Mouse (Mus musculus) bone marrow macrophage, adult 2 months (primary cell): ENCODE results near the gene Nit2. TPM values are rescaled to one million over a fixed set of nuclear protein-coding genes. Genes with fewer than 3 reads are reported as not detected.

ENCODE experiments used
- H3K27ac ChIP-seq: 2 replicates; pipeline ENCODE4 v1.5.1; 2012; ENCODE audit warnings: low read depth, low read length; ENCODE audit not compliant: insufficient read depth
- H3K4me1 ChIP-seq: 2 replicates; pipeline ENCODE4 v1.6.1; 2012; ENCODE audit warnings: low read length; ENCODE audit not compliant: control insufficient read depth, insufficient read depth
- H3K4me3 ChIP-seq: 2 replicates; pipeline ENCODE4 v1.5.1; 2012; ENCODE audit warnings: mild to moderate bottlenecking, low read length, moderate library complexity; ENCODE audit not compliant: insufficient read depth
- CTCF ChIP-seq: IDR thresholded peaks from 2 replicates; pipeline ENCODE4 v1.5.1; 2012; ENCODE audit warnings: low read depth, mild to moderate bottlenecking, low read length, moderate library complexity
- POLR2A ChIP-seq: IDR thresholded peaks from 2 replicates; pipeline ENCODE4 v1.6.1; 2012; ENCODE audit warnings: mild to moderate bottlenecking, low read depth, low read length, borderline replicate concordance
- polyA plus RNA-seq: library from polyadenylated mRNA; stranded (reverse); fragments of >200 nt; gene quantifications from 2 replicates; pipeline ENCODE4 v1.2.4, GENCODE M21; 2012; ENCODE audit not compliant: missing spikeins, insufficient read depth, insufficient read length

The Nit2 gene
- polyA plus RNA-seq: 30.5 and 37.8 TPM in 2 replicates

DNA sequence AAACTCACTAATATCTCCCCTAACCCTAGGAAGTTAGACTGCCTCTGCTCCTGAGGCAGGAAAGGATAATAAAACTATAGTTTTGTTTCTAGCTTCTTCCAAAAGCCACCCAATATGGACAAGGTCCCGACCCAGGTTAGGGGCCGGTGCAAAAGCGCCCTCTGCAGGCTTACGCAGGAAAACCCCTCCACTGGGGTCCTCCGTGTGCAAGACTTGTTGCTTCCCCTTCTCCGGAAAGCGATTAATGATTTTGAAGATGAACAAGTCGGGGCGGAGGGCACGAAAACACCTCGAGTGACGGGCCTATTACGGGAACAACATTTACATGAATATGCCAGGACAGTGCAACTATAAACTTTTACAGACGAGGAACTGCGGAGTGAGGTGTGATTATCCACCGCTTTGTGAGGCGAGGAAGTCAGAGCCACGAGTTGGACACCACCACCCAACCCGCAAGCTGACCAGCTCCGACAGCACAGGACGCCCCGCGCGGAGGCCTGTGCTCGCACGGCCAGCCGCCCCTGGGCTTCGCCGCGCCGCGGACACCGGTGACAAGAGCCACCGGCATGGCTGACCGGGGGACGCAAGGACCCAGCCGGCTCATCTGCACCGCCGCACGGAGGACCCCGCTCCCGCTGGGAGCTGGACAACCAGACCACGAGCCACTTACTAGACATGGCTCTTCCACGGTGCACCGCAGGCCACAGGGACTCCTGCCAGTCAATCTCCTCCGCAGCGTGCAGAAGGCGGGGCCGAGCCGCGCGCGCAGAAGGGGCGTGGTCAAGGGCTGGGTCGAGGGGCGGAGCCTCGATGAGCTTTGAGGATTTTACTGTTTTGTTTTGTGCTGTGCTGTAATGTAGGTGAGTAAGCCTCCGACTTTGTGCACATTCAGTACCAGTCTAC is at the start of gene Nit2:
Gene Nit2 (minus strand): TSS at position 731 of the 903 bp plus-strand sequence.
- H3K4me1 ChIP-seq: peaks cover 16% of the 10 kb centered on the region
- TF ChIP-seq POLR2A (no peak), CTCF (peak; percentile 95)
- H3K4me3 ChIP-seq: peak within 1 kb of the TSS; percentile 82

DNA sequence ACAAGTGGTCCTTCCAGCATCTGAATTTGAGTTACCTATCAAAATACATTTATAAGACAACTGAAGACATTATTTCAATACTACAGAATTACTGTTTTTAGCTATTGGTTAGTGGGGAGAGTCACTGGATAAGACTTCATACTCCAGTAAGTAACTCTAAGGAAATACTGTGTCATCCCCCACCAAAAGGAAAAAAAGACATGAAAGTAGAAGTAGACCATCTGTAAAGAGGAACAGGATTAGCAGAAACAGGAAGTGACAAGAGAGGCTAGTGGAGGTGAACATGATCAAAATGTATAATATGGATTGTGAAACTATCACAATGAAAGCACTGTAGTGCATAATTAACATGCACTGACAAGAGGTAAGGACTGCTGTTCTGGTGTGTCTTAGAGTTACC is 48.8 kb upstream of the Nit2 start:
- H3K4me3 ChIP-seq: no peak overlapping the region
- no peak for TF ChIP-seq POLR2A
- no peak for TF ChIP-seq CTCF
- H3K27ac ChIP-seq: peak overlapping the region; percentile 97
- peaks cover 44% of the 10 kb centered on the region for H3K4me1 ChIP-seq

More for the DNA sequence above, at the start of gene Nit2:
- peak within 1 kb of the TSS; percentile 65 for H3K27ac ChIP-seq

DNA sequence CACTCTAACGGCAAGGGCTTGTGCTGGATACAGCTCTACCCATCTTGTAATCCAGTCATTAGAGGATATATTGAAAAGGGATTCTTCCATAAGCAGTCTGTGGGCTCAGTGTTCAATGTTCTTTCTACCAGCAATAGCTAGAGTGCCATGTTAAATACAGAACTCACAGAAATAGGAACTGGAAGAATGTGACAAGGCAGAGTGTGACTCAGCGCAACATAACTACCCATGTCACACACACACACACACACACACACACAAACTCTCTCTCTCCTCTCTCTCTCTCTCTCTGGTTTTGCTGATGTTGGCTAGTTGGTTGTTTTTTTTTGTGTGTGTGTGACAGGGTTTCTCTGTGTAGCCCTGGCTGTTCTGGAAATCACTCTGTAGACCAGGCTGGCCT is 43.9 kb upstream of the Nit2 start:
- H3K27ac ChIP-seq: peak overlapping the region; percentile 94
- no peak overlapping the region for H3K4me3 ChIP-seq
- TF ChIP-seq CTCF: no peak
- TF ChIP-seq POLR2A: no peak
- H3K4me1 ChIP-seq: peaks cover 35% of the 10 kb centered on the region

DNA sequence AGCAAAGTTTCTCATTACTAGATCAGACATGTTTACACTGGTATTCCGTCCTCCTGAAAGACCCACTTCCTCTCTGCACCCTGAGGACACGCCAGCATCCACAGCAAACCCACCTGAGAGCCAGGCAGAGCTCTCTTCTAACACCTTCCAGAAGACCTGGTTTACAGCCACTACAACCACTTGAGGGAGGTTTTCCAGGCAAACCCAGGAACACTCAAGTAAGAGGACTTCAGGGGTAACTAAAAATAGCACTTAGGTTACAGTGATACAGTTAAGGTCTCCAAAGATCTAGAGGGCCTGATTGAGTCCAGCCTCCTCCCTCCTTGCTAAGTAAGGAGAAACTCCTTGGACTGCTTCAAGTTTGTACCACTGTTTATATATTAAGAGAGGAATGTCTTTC is 41.2 kb upstream of the Nit2 start:
- Histone ChIP-seq H3K4me1 (peaks cover 25% of the 10 kb centered on the region), H3K27ac (no peak overlapping the region)
- TF ChIP-seq CTCF: no peak
- no peak for TF ChIP-seq POLR2A

DNA sequence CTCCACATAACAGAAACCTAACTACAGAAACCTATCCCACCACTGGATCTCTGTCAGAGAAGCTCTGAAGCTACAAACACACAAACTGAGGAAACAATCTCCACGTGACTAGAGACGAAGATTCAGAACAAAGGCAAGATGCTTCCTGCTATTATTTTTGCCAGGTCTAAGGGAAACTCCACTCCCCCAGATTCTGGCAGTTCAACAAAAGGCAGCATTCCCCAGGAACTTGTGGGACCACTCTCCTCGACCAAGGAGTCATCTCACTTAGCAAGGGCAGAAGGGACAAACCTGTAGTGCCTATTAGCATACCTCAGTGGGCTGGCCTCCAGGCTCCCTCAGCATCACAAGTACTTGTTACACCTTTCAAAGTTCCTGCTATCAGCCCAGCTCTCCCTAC is 30.1 kb upstream of the Nit2 start:
- H3K27ac ChIP-seq: no peak overlapping the region
- TF ChIP-seq CTCF (no peak), POLR2A (no peak)
- H3K4me1 ChIP-seq: peaks cover 25% of the 10 kb centered on the region
- no peak overlapping the region for H3K4me3 ChIP-seq

More for the DNA sequence above, 41.2 kb upstream of the Nit2 start:
- no peak overlapping the region for H3K4me3 ChIP-seq

DNA sequence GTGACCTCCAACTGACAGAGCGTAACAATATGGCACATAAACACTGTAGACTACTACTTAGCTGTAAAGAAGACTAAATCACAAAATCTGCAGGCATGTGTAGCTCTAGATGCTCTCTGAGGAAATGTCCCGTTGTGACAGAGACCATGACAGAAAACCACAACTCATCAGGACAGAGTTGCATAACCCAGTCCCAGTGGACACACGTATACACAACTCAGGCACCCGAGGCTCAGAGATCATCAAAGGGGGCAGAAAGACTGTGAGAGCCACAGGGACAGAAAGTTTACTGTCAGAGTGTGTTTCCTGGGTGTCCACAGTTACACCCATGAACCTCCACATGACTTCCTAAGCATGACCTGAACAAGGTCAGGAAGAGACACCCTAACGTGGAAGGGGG is 29.4 kb upstream of the Nit2 start:
- H3K27ac ChIP-seq: peak overlapping the region; percentile 41
- no peak overlapping the region for H3K4me3 ChIP-seq
- H3K4me1 ChIP-seq: peaks cover 25% of the 10 kb centered on the region
- TF ChIP-seq POLR2A (no peak), CTCF (no peak)

DNA sequence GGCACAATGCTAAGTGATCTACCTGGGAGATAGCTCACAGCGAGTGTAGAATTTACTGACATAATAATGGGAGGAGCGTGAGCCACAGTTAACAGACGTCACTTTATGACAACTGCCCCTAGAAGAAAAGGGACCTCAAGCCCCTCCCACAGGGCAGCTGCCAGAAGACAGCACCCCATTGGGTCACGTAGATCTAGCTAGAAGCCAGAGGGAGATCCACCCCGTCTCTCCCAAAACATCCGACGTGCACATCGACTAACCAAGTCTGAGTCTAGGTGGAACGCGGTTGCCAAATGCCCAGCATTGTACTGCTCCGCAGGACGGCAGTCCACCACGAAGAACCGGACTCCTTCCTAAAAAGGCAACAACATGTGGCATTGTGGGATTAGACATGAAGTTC is 24.1 kb upstream of the Nit2 start:
- H3K4me1 ChIP-seq: peaks cover 28% of the 10 kb centered on the region
- H3K4me3 ChIP-seq: no peak overlapping the region
- no peak overlapping the region for H3K27ac ChIP-seq
- TF ChIP-seq POLR2A: no peak
- TF ChIP-seq CTCF: no peak

DNA sequence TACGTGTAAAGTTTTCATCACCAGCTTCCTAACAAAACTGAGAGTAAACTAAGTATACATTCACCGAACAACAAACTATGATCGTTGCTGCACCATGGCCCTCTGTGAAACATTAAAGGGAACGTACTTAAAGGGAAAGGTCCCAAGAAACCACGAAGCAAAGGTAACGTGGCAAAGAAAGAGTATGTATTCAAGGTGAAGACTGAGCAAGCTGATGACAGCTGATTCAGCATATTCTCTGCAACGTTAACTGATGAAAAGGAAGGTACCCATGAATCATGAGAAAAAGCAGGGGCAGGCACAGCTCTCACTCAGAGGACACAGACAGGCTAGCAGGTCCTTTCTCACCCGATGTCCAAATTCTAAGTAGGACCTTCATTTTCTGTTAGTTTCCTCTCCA is 23.2 kb upstream of the Nit2 start:
- TF ChIP-seq POLR2A (no peak), CTCF (no peak)
- peaks cover 27% of the 10 kb centered on the region for H3K4me1 ChIP-seq
- peak overlapping the region; percentile 92 for H3K27ac ChIP-seq
- no peak overlapping the region for H3K4me3 ChIP-seq

DNA sequence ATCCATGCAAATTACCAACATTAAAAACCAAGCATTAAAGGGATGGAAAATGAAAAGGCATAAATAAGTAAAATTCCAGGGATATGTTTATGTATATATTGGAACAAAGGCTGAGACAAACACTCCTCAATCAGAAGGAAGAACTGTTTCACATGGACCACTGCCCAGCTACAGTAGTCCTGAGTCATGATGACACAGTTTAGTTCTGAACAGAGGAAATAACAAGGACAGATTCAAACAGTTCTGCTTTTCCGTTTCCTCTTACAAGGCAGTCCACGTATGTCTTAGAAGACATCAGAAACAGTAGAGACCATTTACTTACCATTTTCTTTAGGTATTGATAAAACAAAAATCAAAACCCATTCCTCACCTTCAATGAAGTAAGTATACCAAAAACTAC is 22.4 kb upstream of the Nit2 start:
- H3K4me1 ChIP-seq: peaks cover 27% of the 10 kb centered on the region
- TF ChIP-seq POLR2A: no peak
- no peak for TF ChIP-seq CTCF
- peak overlapping the region; percentile 95 for H3K27ac ChIP-seq
- no peak overlapping the region for H3K4me3 ChIP-seq

DNA sequence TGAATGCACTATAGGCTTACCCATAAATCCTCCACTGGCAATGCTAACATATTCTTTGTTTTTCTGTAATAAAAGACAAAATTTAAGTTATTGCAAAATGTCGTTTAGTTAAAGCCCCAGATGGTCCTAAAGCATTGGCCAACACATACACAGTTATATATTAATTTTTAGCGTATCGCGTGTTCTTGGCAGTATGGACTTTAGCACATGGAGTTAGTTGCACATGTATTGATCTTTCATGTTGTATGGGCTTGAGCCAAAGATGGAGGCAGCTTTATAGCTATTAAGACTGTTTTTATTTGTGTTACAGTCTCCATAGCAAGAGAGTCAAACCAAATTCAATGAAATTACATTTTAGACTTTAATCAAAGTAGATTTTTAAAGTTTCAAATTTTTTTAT is 19.5 kb upstream of the Nit2 start:
- H3K4me1 ChIP-seq: peaks cover 33% of the 10 kb centered on the region
- H3K4me3 ChIP-seq: no peak overlapping the region
- no peak overlapping the region for H3K27ac ChIP-seq
- TF ChIP-seq POLR2A: no peak
- TF ChIP-seq CTCF: no peak

DNA sequence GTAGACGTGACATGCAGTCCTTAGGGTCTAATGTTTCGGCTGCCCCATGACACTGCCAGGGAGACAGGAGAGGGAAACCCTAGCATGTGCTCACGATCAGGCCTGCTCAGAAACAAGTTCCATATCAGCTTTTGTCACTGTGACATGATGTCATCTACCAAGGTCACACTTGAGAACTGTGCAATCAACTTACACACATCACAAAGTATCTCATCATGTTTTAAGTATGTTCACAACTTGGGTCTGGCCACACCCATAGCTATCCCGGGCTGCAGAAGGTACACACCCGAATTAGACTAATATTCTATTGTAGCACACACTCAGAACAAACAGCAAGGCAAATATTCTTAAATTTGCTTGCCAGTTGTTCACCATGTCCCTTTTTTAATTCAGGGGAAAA is 14.9 kb upstream of the Nit2 start:
- no peak overlapping the region for H3K4me3 ChIP-seq
- TF ChIP-seq POLR2A (no peak), CTCF (no peak)
- peak overlapping the region; percentile 35 for H3K27ac ChIP-seq
- peaks cover 17% of the 10 kb centered on the region for H3K4me1 ChIP-seq
